18 mouse cellular contexts compared by ENCODE assay signal in genomic region chr10:96654576-96654975, GRCm38 (mm10). TPM values are rescaled to one million over a fixed set of nuclear protein-coding genes. Genes with fewer than 3 reads are reported as not detected.
DNase-seq lines count a peak whose midpoint lies in the region; ATAC-seq and TF ChIP-seq lines count a peak whose summit lies in the region.
"Had no signal": no experiment of that assay in that cellular context is flagged by ENCODE, and none has a peak within 500 bp of the region (broad histone marks: within the 10 kb centered on the region; RNA-seq: fewer than 3 reads in every experiment).

No protein-coding gene starts in this region.

- H3K27me3 ChIP-seq in liver, postnatal 0 days (ENCODE audit: insufficient read depth, low read length), result no peaks in the 10 kb centered on the region
- H3K27me3 ChIP-seq in liver, embryonic 12.5 days (replicated peaks), result no peaks in the 10 kb centered on the region
- no peaks in the 10 kb centered on the region for H3K27me3 ChIP-seq in thymus, adult 2 months (ENCODE audit: control insufficient read depth, insufficient read depth, low read length)
- H3K27me3 ChIP-seq in cerebellum, adult 2 months (ENCODE audit: control insufficient read depth, insufficient read depth, low read length), result no peaks in the 10 kb centered on the region
- H3K27me3 ChIP-seq: embryonic facial prominence, embryonic 13.5 days; liver, embryonic 13.5 days; neural tube, embryonic 15.5 days had no signal

- no peak for ATAC-seq in liver, postnatal 0 days
- no peak for ATAC-seq in liver, embryonic 12.5 days
- peak; percentile 78 for ATAC-seq in megakaryocyte progenitor cell, adult 5-6 weeks (replicated peaks; ENCODE audit: poor library complexity)
- ATAC-seq: hindbrain, postnatal 0 days had no signal

- H3K9me3 ChIP-seq in liver, postnatal 0 days (ENCODE audit: low read length), result no peaks in the 10 kb centered on the region
- H3K9me3 ChIP-seq in liver, embryonic 12.5 days (replicated peaks), result no peaks in the 10 kb centered on the region
- H3K9me3 ChIP-seq: embryonic facial prominence, embryonic 13.5 days; heart, embryonic 10.5 days; liver, embryonic 13.5 days; neural tube, embryonic 15.5 days had no signal

- no peak overlapping the region for H3K9ac ChIP-seq in liver, postnatal 0 days (replicated peaks)
- H3K9ac ChIP-seq in liver, embryonic 12.5 days, result no peak overlapping the region
- H3K9ac ChIP-seq: embryonic facial prominence, embryonic 13.5 days; liver, embryonic 13.5 days; neural tube, embryonic 15.5 days had no signal

- TF ChIP-seq CTCF in liver, postnatal 0 days (IDR thresholded peaks at IDR 0.05; ENCODE audit: low read depth), result no peak
- no peak for TF ChIP-seq CTCF in thymus, adult 2 months (IDR thresholded peaks at IDR 0.05; ENCODE audit: borderline replicate concordance, control insufficient read depth, extremely low read depth, insufficient read depth, low read length, poor library complexity)
- TF ChIP-seq CTCF in cerebellum, adult 2 months (IDR thresholded peaks at IDR 0.05; ENCODE audit: borderline replicate concordance, insufficient read depth, low read depth, low read length), result no peak

- intact Hi-C loops in left cerebral cortex, postnatal 4 days (cut with DNase I), result no loop called here

- WGBS in liver, postnatal 0 days (ENCODE audit: insufficient replicate concordance), result 37% methylated on average over 7 of the region's 7 CpGs
- WGBS in liver, embryonic 12.5 days (ENCODE audit: insufficient replicate concordance), result 31% methylated on average over 7 of the region's 7 CpGs
- WGBS in thymus, adult 2 months, result 8% methylated on average over 7 of the region's 7 CpGs
- WGBS in cerebellum, adult 2 months, result 86% methylated on average over 7 of the region's 7 CpGs

- peak overlapping the region; percentile 17; the same call in 1 of the 2 replicates for H3K27ac ChIP-seq in liver, postnatal 0 days (ENCODE audit: low read depth)
- no peak overlapping the region for H3K27ac ChIP-seq in liver, embryonic 12.5 days
- H3K27ac ChIP-seq in thymus, adult 2 months (ENCODE audit: control insufficient read depth, insufficient read depth, low read length), result no peak overlapping the region
- H3K27ac ChIP-seq in cerebellum, adult 2 months (ENCODE audit: insufficient read depth, low read length), result no peak overlapping the region
- H3K27ac ChIP-seq: embryonic facial prominence, embryonic 13.5 days; heart, embryonic 10.5 days; hindbrain, postnatal 0 days; kidney, postnatal 0 days; liver, embryonic 13.5 days; neural tube, embryonic 15.5 days had no signal

- no peak for TF ChIP-seq POLR2A in thymus, adult 2 months (IDR thresholded peaks at IDR 0.05; ENCODE audit: control insufficient read depth, extremely low read depth, insufficient read depth, low read length, poor library complexity)
- TF ChIP-seq POLR2A in cerebellum, adult 2 months (IDR thresholded peaks at IDR 0.05; ENCODE audit: borderline replicate concordance, insufficient read depth, low read length), result no peak

- no peak for TF ChIP-seq EP300 in liver, postnatal 0 days (IDR thresholded peaks at IDR 0.05; ENCODE audit: low read depth)

- DNase-seq in liver, postnatal 0 days, result no peak
- DNase-seq in thymus, postnatal 14 days, result peak; percentile 35
- DNase-seq in thymus, adult 2 months, result no peak
- DNase-seq in cerebellum, adult 2 months, result no peak
- DNase-seq in adrenal gland, postnatal 25 days, result no peak
- DNase-seq in left cerebral cortex, postnatal 4 days, result no peak
- DNase-seq: adrenal gland, adult 2 months; cerebellum, adult 18-20 months; gastrocnemius, postnatal 14 days; heart, postnatal 14 days; liver, embryonic 13.5 days had no signal

- no peak overlapping the region for H3K4me2 ChIP-seq in liver, postnatal 0 days (ENCODE audit: low read depth, low read length)
- no peak overlapping the region for H3K4me2 ChIP-seq in liver, embryonic 12.5 days
- H3K4me2 ChIP-seq: embryonic facial prominence, embryonic 13.5 days; liver, embryonic 13.5 days; neural tube, embryonic 15.5 days had no signal

- H3K4me3 ChIP-seq in liver, postnatal 0 days (ENCODE audit: low read depth, low read length), result no peak overlapping the region
- H3K4me3 ChIP-seq in liver, embryonic 12.5 days, result no peak overlapping the region
- no peak overlapping the region for H3K4me3 ChIP-seq in thymus, adult 2 months (ENCODE audit: control insufficient read depth, insufficient read depth, low read length)
- H3K4me3 ChIP-seq in cerebellum, adult 2 months (replicated peaks; ENCODE audit: insufficient read depth, low read depth, low read length), result no peak overlapping the region
- H3K4me3 ChIP-seq: embryonic facial prominence, embryonic 13.5 days; heart, embryonic 10.5 days; liver, embryonic 13.5 days; neural tube, embryonic 15.5 days had no signal

- peaks cover 13% of the 10 kb centered on the region; the same call in 1 of the 2 replicates for H3K4me1 ChIP-seq in liver, postnatal 0 days (ENCODE audit: insufficient read depth)
- no peaks in the 10 kb centered on the region for H3K4me1 ChIP-seq in liver, embryonic 12.5 days
- H3K4me1 ChIP-seq in thymus, adult 2 months (replicated peaks; ENCODE audit: control insufficient read depth, insufficient read depth, low read length), result peaks cover 5% of the 10 kb centered on the region
- H3K4me1 ChIP-seq in cerebellum, adult 2 months (ENCODE audit: control insufficient read depth, insufficient read depth, low read length), result peaks cover 15% of the 10 kb centered on the region; the same call in 1 of the 2 replicates
- H3K4me1 ChIP-seq: embryonic facial prominence, embryonic 13.5 days; heart, embryonic 10.5 days; liver, embryonic 13.5 days had no signal

- no peaks in the 10 kb centered on the region for H3K36me3 ChIP-seq in liver, postnatal 0 days (replicated peaks; ENCODE audit: insufficient read depth, low read length)
- H3K36me3 ChIP-seq in liver, embryonic 12.5 days, result no peaks in the 10 kb centered on the region
- no peaks in the 10 kb centered on the region for H3K36me3 ChIP-seq in thymus, adult 2 months (ENCODE audit: control insufficient read depth, insufficient read depth, low read length)
- H3K36me3 ChIP-seq: embryonic facial prominence, embryonic 13.5 days; heart, embryonic 10.5 days; liver, embryonic 13.5 days; neural tube, embryonic 15.5 days had no signal

RNA-seq across cellular contexts. Expression of gene Btg1, which starts 37.8 kb away (rescaled TPM):
- 30.4 and 37.3 TPM in 2 replicates for polyA plus RNA-seq in liver, postnatal 0 days (2015; fragmentation: Nextera tagmentation; extraction: Ambion mirVana)
- polyA plus RNA-seq in liver, embryonic 12.5 days (2016; fragmentation: Nextera tagmentation; extraction: Ambion mirVana), result 8.4 and 9.8 TPM in 2 replicates
- polyA plus RNA-seq in thymus, adult 2 months (2012; rRNA removed), result 78.1 and 106 TPM in 2 replicates
- total RNA-seq in megakaryocyte progenitor cell, adult 5-6 weeks (2015), result 35.2 and 37.5 TPM in 2 replicates
- total RNA-seq in megakaryocyte progenitor cell, adult 5-6 weeks (2017), result 31.5 and 34.6 TPM in 2 replicates
- polyA plus RNA-seq in cerebellum, adult 2 months (2012; rRNA removed), result 72.7 and 87.6 TPM in 2 replicates
- 69.6 and 85.8 TPM in 2 replicates for total RNA-seq in adrenal gland, postnatal 25 days (2021)
- total RNA-seq in left cerebral cortex, postnatal 4 days (2021), result 10 to 100 TPM; 46.8 to 48.7 TPM
